Mouse (Mus musculus): ENCODE data around the gene Mobp. TPM values are rescaled to one million over a fixed set of nuclear protein-coding genes. Genes with fewer than 3 reads are reported as not detected.

Mobp gene
- polyA plus RNA-seq, 1 experiment from 2014 or later = 1.9 TPM

DNA sequence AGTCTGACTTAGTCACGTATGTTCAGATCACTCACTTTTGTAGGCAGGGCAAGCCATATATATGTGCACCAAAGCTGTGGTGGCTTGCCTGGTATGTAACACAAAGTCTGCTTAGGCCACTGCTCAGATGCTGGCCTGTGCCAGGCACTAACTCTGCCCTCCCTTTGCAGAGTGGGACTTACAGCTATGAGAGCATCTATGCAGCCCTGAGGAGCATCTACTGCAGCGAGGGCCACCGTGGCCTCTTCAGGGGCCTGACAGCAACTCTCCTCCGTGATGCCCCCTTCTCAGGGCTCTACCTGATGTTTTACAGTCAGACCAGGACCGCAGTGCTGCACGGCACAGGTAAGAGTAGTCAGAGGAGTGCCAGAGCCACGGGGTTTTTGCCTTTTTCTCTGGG is 29.0 kb upstream of the Mobp start:
- H3K27me3 ChIP-seq (ENCODE audit: poor library complexity, severe bottlenecking) = no peaks in the 10 kb centered on the region
- DNase-seq (ENCODE audit: extremely low spot score, low spot score) = no peak
- H3K4me3 ChIP-seq = no peak overlapping the region
- H3K27ac ChIP-seq = no peak overlapping the region
- no peaks in the 10 kb centered on the region for H3K4me1 ChIP-seq
- H3K36me3 ChIP-seq (replicated peaks) = peaks cover 75% of the 10 kb centered on the region
- 94% methylated on average over 7 of the region's 7 CpGs for WGBS
- no peaks in the 10 kb centered on the region for H3K9me3 ChIP-seq

DNA sequence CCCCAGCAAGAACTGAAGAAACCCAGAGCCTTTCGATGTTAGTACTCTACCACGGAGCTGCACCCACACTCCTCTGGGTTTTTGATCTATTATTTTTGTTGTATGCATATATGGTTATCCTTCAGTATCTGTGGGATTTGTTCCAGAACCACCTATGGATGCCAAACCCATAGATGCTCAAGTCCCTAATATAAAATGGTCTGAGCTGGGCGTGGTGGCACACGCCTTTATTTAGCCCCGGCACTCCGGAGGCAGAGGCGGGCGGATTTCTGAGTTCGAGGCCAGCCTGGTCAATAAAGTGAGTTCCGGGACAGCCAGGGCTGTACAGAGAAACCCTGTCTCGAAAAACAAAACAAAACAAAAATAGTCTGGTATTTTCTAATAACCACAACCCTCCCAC is 22.6 kb upstream of the Mobp start:
- DNase-seq (ENCODE audit: extremely low spot score, low spot score) = no peak
- no peaks in the 10 kb centered on the region for H3K27me3 ChIP-seq (ENCODE audit: poor library complexity, severe bottlenecking)
- WGBS = 75% methylated on average over 11 of the region's 11 CpGs
- peaks cover 57% of the 10 kb centered on the region for H3K36me3 ChIP-seq (replicated peaks)
- H3K27ac ChIP-seq = peak overlapping the region; percentile 100
- H3K4me1 ChIP-seq = peaks cover 19% of the 10 kb centered on the region
- H3K4me3 ChIP-seq = peak overlapping the region; percentile 100
- H3K9me3 ChIP-seq = no peaks in the 10 kb centered on the region

DNA sequence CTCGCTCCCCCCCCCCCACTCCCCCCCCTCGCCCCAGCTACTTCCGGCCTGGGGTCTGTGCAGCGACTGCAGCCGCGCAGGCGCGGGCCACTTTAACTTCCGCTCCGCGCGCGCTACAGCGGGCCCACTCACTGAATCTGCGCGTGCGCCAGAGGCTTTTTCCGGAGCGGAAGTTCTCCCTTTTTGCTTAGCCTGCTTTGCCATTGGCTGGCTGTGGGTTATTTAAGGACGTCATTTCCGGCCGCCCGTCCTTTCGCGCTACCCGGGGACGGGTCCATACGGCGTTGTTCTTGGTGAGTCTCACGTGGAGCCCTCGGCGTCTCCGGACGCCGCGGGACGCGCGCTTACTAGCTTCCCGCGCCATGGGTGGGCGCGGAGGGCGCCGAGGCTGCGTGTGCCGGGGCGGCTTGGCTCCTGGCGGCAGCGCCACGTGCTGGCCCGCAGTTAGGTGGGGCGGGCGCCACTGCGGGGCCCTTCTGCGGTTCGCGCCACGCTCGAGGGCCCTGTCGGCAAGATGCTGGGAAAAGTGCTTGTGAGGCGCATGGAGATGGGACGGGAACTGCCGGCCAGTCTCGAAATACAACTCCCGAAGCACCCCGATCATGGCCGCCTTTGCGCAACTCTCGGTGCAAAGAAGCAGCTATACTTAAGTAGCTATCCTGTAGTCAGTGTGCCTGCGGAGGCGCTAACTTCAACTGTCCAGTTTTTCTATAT is 21.8 kb upstream of the Mobp start, which contains the start of gene Rpsa:
Gene Rpsa (plus strand): TSS at position 152 of the 714 bp plus-strand sequence.
- peaks cover 60% of the 10 kb centered on the region for H3K36me3 ChIP-seq (replicated peaks)
- no peaks in the 10 kb centered on the region for H3K9me3 ChIP-seq
- no peaks in the 10 kb centered on the region for H3K27me3 ChIP-seq (ENCODE audit: poor library complexity, severe bottlenecking)
- DNase-seq (ENCODE audit: extremely low spot score, low spot score) = peak; percentile 99
- peaks cover 19% of the 10 kb centered on the region for H3K4me1 ChIP-seq
- H3K4me3 ChIP-seq = peak within 1 kb of the TSS; percentile 100
- peak within 1 kb of the TSS; percentile 100 for H3K27ac ChIP-seq
- WGBS = under 1% methylated on average over 72 of the region's 72 CpGs

DNA sequence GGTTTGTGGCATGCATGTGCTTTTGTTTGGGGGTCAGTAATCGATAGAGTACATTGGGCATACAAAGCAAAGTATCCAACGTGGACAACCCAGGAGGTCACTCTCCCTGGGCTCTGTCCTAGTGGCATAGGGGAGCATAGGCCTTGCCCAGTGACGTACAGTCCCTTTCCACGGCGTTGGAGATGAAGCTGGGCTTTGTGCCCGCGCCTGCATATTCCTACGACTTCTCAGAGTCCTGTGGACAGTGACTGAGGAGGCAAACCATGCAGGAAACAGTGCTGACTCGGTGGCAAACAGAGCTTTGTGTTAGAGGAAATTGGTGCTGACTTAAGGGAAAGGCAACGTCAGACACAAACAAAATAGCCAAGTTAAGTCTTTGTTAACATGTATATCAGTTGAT is 20.2 kb upstream of the Mobp start:
- peaks cover 19% of the 10 kb centered on the region for H3K4me1 ChIP-seq
- no peaks in the 10 kb centered on the region for H3K9me3 ChIP-seq
- no peaks in the 10 kb centered on the region for H3K27me3 ChIP-seq (ENCODE audit: poor library complexity, severe bottlenecking)
- DNase-seq (ENCODE audit: extremely low spot score, low spot score) = no peak
- peak overlapping the region; percentile 100 for H3K4me3 ChIP-seq
- peaks cover 50% of the 10 kb centered on the region for H3K36me3 ChIP-seq (replicated peaks)
- 79% methylated on average over 10 of the region's 10 CpGs for WGBS
- peak overlapping the region; percentile 100 for H3K27ac ChIP-seq

DNA sequence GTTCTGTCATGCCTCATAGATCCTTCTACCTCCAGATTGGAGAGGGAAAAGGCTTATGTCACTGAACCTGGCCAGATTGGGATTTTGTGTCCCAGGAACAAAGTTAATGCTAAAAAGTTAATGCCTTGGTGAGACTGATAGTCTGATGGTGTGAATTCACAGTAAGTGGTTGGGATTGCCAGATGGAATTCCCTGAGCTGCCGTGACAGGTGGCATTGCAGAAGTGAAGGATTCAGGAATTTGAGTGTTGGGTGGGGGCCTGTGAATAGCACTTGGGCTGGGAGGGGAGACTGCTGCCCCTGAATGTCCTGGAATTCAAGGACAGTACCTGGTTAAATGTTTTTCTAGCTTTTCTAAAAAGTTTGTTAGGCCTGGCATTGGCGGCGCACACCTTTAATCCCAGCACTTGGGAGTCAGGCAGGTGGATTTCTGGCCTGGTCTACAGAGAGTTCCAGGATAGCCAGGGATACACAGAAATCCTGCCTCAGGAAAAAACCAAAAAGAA is 17.7 kb upstream of the Mobp start:
- no peak for DNase-seq (ENCODE audit: extremely low spot score, low spot score)
- Histone ChIP-seq H3K4me3 (no peak overlapping the region), H3K9me3 (no peaks in the 10 kb centered on the region), H3K27me3 (ENCODE audit: poor library complexity, severe bottlenecking) (no peaks in the 10 kb centered on the region), H3K4me1 (peaks cover 18% of the 10 kb centered on the region), H3K27ac (no peak overlapping the region), H3K36me3 (replicated peaks) (peaks cover 47% of the 10 kb centered on the region)
- 87% methylated on average over 3 of the region's 3 CpGs for WGBS

DNA sequence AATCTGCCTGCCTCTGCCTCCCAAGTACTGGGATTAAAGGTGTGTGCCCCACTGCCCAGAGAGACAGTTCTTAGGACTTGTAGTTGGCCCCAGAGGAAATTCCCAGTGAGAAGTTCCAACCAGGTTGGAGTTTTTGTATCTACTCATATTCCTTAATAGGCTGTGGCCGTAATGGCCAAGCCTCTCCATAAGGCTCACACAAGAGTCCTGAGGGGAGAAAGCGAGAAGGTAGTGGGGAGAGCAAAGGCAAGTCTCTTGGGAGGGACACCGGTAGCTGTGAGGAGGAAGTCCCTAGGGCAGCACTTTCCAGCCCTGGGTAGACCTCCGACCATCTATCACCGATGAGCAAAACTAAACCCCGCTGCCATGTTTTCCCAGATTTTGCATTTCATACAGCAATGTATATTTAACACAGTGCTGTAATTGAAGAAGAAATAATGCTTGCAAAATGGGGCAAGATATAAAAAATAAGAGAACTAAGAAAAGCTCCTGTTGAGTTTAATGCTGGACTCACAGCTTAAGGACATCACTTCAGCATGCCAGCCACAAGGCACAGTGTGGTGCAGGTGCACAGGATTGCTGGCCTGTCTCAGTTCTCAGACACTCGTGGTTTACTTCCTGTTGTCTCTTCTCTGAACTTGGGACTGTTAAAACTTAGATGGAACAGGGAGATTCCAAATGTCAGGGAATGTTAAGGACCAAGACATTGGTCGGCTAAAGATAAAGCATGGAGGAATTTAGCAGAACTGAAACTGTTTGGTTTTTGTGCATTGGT is 16.3 kb upstream of the Mobp start:
- H3K36me3 ChIP-seq (replicated peaks) = peaks cover 47% of the 10 kb centered on the region
- peaks cover 16% of the 10 kb centered on the region for H3K4me1 ChIP-seq
- DNase-seq (ENCODE audit: extremely low spot score, low spot score) = peak; percentile 40
- no peaks in the 10 kb centered on the region for H3K27me3 ChIP-seq (ENCODE audit: poor library complexity, severe bottlenecking)
- WGBS = 39% methylated on average over 8 of the region's 8 CpGs
- H3K4me3 ChIP-seq = no peak overlapping the region
- no peaks in the 10 kb centered on the region for H3K9me3 ChIP-seq
- no peak overlapping the region for H3K27ac ChIP-seq

DNA sequence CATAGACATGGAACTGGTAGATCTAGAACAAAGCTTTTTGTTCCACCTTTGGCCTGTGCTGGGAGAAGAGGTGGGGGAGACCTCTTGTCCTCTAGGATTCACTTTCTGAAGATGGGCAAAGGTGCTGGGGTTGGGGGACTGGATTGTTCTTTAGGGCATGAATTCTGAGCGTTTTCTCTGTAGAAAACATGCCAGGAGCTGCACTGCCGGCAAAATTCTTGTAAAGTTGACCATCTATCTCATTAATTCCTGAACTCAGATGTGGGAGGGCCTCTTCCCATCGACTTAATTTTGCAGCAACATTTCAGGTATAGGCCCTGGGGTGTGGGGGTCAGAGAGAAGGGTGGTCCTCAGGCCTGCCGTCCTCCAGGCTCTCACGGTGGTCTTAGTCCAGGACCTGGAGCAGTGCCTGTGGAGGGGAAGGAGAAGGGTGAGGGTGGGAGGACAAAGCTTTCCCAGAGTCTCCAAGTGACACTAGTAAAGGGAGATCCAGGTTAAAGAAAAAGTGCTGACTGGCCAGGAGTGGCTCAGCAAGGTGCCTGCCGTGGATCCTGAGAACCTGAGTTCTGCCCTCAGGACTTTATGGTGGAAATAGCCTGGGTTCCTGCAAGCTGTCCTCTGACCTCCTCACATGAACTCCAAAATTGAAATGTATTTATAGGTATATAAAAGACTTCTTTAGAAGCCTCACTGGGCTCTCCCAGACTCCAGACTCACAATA is 15.6 kb upstream of the Mobp start:
- H3K4me1 ChIP-seq = peaks cover 10% of the 10 kb centered on the region
- no peaks in the 10 kb centered on the region for H3K27me3 ChIP-seq (ENCODE audit: poor library complexity, severe bottlenecking)
- WGBS = 60% methylated on average over 6 of the region's 6 CpGs
- H3K36me3 ChIP-seq (replicated peaks) = peaks cover 42% of the 10 kb centered on the region
- H3K27ac ChIP-seq = no peak overlapping the region
- no peaks in the 10 kb centered on the region for H3K9me3 ChIP-seq
- no peak for DNase-seq (ENCODE audit: extremely low spot score, low spot score)
- H3K4me3 ChIP-seq = no peak overlapping the region

DNA sequence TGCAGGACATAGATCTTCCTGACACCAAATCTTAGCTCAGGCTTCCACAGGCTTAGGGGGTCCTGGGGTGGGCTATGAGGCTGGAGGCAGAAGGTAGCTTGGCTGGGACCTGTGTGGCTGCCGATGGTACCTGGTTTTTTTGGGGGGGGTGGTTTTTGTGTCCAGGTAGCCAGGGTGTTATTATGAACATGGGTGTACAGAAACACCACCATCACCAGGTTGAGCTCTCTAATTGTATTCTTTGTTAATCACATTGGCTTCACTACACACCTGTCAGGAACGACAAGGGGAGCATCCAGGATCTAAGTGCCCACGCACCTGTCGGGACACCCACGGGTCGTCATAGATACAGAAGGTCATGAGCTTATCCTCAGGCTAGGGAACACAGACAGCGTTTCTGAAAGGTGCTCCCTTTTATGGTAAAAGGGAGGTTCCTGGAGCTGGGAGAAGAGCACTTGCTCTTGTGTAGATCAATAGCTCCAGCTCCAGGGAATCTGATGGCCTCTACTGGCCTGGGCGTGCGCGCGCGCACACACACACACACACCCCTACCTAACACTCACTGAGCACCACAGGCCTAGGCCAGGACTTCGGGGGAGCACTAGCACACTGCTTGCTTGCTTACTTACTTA is 14.9 kb upstream of the Mobp start:
- Histone ChIP-seq H3K27ac (no peak overlapping the region), H3K27me3 (ENCODE audit: poor library complexity, severe bottlenecking) (no peaks in the 10 kb centered on the region), H3K4me3 (no peak overlapping the region), H3K36me3 (replicated peaks) (peaks cover 34% of the 10 kb centered on the region), H3K9me3 (no peaks in the 10 kb centered on the region), H3K4me1 (peaks cover 3% of the 10 kb centered on the region)
- WGBS = 90% methylated on average over 13 of the region's 13 CpGs
- DNase-seq (ENCODE audit: extremely low spot score, low spot score) = no peak

DNA sequence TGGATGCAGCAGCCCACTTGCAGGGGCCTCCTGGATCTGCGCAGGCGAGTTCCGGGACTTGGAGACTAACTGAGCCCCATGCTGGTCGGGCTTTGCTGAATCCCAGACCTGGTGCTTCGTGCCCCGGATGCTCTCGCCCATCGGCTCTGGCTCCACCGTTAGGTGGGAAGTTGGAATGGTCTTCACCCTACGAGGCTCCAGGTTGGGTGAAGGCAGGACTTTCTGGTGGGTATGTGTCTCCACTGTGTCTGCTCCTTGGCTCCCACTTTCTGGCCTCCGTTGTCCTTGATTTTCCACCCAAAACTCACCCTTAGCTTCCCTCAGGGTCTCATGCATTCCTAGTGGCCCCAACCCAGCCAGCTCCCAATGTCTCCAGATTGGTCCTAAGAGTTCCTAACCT is 14.1 kb upstream of the Mobp start:
- Histone ChIP-seq H3K27me3 (ENCODE audit: poor library complexity, severe bottlenecking) (no peaks in the 10 kb centered on the region), H3K9me3 (no peaks in the 10 kb centered on the region), H3K4me1 (no peaks in the 10 kb centered on the region), H3K4me3 (no peak overlapping the region), H3K27ac (no peak overlapping the region), H3K36me3 (replicated peaks) (peaks cover 26% of the 10 kb centered on the region)
- 90% methylated on average over 11 of the region's 11 CpGs for WGBS
- no peak for DNase-seq (ENCODE audit: extremely low spot score, low spot score)

DNA sequence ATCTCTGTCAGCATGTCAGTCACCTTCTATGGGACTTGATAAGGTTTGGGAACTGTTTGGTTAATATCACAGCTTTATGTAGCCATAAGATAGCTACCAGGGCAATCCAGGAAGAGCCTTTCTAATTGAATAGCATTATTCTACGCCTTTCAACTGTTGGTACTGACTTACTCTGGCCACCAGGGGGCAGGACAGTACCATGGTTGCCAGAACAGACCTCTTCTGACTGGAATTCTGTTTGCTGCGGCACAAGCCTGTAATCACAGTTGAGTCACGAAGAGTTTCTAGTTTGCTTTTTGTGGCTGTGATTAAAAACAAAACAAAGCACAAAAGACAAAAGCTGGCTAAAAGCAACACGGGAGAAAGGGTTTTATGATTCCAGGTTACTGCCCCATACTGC is 8.9 kb upstream of the Mobp start:
- Histone ChIP-seq H3K27me3 (ENCODE audit: poor library complexity, severe bottlenecking) (0 out of 2 replicates have a peak, but pooled peaks cover 5% of the 10 kb centered on the region), H3K4me3 (no peak overlapping the region), H3K9me3 (no peaks in the 10 kb centered on the region), H3K36me3 (replicated peaks) (no peaks in the 10 kb centered on the region), H3K27ac (no peak overlapping the region), H3K4me1 (no peaks in the 10 kb centered on the region)
- DNase-seq (ENCODE audit: extremely low spot score, low spot score) = peak; percentile 69
- WGBS = 20% methylated on average over 4 of the region's 4 CpGs

DNA sequence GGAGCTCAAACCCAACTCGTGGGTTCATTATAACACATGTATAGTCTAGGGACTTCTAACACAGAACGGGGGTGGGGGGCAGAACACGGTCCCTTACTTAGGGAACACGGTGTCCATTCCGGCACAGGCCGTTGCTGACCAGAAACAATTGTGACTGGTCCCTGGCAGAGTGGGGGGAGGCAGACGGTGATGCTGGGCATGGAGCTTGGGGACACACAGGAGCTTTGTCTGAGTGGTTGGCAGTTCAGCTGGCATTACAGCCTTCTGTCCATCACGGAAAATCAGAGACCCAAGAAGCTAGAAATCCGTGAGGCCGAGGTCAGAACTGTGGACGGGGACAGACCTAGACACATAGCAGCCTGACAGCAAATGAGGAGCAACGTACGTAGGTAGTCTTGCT is 5.0 kb upstream of the Mobp start:
- Histone ChIP-seq H3K4me3 (no peak overlapping the region), H3K4me1 (peaks cover 7% of the 10 kb centered on the region), H3K27ac (no peak overlapping the region), H3K36me3 (replicated peaks) (no peaks in the 10 kb centered on the region), H3K27me3 (ENCODE audit: poor library complexity, severe bottlenecking) (0 out of 2 replicates have a peak, but pooled peaks cover 5% of the 10 kb centered on the region), H3K9me3 (no peaks in the 10 kb centered on the region)
- no peak for DNase-seq (ENCODE audit: extremely low spot score, low spot score)
- WGBS = 87% methylated on average over 13 of the region's 13 CpGs

DNA sequence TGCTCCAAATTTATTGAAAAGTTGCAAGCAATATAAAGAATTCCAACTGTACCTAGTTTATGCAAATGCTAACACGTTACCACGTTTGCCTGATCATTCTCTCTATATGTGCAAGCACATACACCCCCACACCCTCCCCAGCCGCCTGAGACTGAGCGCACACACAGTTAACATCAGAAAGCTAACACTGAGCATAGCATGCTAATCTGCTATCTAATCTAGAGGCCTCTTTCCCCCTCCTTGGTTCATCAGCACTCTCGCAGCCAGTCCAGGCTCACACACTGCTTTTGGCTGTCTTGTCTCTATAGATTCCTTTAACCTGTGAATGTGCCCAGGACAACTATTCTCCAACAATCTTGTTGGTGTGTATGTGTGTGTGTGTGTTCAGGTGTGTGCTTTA is 1.6 kb downstream of the Mobp start:
- Histone ChIP-seq H3K4me1 (peaks cover 14% of the 10 kb centered on the region), H3K36me3 (replicated peaks) (no peaks in the 10 kb centered on the region), H3K27me3 (ENCODE audit: poor library complexity, severe bottlenecking) (no peaks in the 10 kb centered on the region; the same call in 1 of the 2 replicates), H3K27ac (no peak overlapping the region), H3K4me3 (no peak overlapping the region), H3K9me3 (no peaks in the 10 kb centered on the region)
- no peak for DNase-seq (ENCODE audit: extremely low spot score, low spot score)
- 80% methylated on average over 5 of the region's 5 CpGs for WGBS
